Mouse (Mus musculus) urinary bladder, postnatal 14 days (tissue): ENCODE results near the gene Socs2.

Experiments used
- DNase-seq: peaks from one replicate; pipeline ENCODE4 v3.0.0; 2021; ENCODE audit warnings: low spot score

The Socs2 gene

DNA sequence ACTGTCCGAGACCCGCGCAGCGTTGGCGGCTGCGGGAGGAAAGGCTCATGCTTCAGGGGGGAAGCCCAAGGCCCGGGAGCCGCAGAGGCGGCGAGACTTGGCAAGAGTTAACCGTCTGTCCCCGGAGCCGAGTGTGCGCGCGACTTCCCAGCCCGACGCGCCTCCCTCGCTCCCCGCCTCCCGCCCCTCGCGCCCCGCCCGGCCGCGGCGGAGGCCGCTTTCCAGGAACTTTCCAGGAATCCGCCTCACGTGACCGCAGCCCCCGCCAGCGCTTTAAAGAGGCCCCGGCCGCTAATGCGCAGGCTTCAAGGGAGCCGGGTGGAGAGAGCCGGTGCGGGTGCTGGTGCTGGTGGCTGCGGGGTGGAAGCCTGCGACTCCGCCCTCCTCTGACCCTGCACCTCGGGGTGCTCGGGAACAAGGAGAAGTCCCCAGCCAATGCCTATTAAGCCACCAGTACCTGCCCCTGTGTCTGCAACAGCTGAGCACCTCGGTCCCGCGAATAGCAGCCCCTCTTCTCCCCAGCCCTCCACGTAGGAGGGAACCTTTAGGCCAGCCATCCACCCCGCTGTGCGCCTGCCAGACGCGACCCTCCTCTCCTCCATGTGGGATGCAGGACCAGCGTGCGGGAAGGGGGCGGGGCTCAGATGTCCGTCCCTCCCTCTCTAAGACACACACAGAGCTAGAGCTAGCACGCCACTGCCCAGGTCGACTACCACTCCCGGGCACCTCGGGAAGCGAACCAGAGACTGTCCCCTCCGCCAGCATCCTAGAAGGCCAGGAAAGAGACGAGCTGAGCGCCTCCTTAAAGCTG is at the start of gene Socs2:
Gene Socs2 (minus strand): TSS at position 496 of the 811 bp plus-strand sequence.
- DNase-seq = peak; percentile 89

DNA sequence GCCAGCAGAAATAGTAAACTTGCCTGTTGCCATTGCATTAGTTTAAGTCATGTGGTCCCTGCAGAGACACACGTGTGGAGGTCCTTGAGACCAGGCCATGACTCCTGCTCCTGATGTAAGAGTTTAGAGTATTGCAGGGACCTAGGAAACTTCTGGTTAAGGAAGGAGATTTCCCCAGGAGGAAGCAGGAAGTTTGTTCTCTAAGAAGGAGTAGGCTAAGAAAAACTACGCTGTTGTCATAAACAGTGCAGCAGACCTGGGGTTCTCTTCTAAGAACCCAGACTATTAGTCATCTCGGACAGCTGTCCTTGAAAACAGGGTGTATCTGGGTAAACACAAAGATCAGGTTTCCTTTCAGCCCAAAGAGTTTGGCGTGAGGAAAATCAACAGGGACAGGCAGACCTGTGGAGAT is 48.5 kb upstream of the Socs2 start:
- no peak for DNase-seq

DNA sequence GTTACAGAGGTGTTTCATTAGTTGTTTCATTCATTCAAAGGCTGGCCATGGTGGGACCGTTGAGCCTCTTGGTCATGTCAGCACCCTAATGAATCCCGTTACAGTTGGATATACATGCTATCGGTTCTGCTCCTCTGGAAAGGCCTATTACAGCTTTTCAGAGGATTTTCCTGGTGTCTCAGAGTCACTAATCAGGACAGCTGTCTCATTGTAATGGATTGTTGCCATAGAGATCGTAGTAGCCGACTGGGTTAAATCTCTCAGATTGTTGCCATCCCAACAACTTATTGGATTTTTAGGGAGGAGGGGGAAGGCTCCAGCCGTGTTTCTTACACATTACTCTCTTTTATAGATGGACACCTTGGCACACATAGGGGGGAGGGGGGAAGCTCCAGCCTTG is 47.5 kb upstream of the Socs2 start:
- no peak for DNase-seq

DNA sequence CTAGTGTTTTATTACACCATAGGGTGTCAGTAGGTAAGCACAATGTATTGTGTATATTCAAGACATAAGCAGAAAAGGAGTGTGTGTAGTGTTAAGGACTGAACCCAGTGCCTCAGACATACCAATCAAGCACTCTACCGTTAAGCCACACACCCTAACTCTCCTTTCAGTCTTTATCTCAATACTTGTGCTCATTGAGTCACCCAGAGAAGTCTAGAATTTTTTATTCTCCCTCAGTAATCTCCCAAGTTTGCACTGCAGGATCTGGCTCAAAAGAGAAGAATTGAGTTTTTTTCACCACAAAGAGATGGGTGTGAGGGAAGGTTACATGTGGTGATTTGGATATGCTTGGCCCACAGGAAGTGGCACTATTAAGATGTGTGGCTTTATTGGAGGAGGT is 45.3 kb upstream of the Socs2 start:
- DNase-seq = no peak

DNA sequence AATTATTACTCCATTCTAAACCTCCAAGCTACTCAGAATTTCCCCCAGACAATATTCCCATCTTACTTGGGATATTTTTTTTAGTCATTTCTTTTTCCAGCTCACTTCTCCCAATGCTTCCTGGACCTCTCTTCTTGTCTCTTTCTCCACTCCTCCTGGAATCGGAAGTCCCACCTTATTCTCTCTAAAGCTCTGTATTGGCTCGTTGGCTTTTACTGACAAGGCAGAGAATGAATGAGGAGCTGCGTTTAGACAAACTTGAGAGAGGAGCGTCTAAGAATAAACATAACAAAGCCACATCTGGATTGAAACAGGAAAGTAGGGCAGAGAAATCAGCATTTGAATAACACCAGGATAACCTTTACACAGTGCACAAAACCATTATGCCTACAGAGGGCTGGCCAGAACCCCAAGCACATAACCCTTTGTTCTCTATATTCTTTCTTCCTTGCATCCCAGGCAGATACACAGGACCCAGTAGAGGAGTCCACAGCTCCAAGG is 44.1 kb upstream of the Socs2 start:
- DNase-seq = no peak

DNA sequence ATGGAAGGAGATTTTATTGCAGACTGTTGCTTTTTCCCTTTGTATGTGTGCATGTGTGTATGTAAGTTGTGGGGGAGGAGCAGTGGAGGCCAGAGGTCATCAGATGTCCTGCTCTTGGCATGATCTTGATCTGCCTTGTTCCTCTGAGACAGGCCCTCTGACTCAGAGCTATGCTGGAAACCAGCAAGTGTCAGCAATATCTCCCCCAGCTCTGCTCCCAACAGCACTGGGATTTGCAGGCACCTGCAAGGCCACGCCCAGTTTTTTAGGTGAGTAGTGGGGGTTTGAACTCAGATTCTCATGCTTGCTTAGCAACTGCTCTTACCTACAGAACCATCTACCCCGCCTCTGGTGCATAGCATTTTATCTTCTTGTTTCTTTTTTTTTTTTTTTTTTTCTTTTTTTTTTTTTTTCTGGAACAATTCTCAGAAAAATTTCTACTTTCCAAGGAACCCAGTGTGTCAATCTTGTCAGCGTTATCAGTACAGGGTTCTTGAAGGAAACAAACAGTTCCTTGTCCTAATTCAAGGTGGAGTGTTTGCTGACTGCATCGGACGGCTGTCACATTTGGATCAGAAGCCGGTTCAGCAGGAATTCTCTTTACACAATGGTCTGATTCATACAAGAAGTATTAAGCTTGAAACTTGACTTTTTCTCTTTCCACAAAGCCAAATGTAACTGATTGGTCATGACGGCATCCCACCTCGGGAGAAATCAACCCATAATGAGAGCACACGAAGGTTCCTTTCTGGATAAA is 41.2 kb upstream of the Socs2 start:
- DNase-seq = peak; percentile 61

DNA sequence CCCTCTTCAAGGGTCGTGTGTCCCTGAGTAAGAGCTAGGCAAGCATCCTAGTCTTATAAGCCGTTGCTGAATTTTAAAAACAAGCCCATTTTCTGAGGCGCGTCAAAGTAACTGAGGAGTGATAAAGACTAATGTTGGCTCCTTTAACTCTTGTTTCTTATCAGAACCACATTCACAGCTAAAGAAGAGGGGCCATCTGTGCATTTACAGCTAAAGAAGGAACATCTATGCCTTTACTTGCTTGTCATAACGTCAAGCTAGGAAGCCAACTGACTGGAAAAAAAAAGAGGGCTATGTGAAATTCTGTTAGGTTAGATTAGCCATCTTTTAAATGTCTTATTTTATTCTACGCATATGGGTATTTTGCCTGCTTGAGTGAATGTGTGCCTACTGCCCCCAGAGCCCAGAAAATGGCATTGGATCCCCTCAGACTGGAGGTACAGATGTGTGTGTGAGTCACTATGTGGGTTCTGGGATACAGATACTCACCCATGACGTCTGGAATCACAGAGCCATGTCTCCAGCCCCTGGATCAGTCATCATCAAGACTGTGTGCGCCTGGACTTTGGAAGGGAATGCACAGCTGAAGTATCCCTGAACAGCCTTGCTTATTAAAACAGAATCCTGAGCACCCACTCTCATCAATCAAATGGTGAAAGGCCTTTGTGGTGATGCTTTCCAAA is 40.5 kb upstream of the Socs2 start:
- DNase-seq = no peak

DNA sequence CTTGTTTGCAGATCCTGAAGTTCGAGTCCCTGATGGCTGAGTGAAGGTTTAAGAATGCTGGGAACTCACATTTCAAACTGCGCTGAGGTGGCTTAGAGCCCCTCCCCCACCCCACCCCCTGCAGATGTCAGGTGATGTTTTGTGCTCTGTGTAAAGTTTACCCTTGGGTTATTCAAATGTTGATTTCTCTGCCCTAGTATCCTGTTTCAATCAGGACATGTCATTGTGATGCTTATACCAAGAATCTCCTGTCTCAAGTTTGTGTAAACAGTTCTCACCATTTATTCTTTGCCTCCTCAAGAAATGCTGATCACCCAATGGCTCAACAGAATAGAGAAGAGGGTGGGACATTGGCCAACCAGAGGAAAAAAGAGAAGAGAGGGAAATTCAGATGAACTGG is 39.1 kb upstream of the Socs2 start:
- DNase-seq = no peak

DNA sequence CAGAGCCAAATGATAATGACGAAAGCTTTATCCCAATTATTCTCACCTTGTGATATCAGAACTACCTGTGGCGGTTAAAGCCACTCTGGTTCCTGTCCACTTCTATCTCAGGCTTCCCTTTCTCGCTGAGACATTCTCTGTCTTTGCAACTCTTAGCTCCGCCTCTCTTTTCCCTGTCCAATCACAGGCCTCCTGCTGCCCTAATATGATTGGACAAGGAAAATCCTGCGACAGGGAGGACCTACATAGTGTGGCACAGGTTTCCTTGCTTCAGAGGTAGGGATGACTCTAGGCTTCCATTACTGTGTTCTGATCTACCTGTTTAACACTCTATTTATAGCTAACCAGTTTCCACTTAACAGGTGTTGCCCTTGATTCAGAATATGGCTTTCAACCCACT is 36.3 kb upstream of the Socs2 start:
- DNase-seq = no peak

DNA sequence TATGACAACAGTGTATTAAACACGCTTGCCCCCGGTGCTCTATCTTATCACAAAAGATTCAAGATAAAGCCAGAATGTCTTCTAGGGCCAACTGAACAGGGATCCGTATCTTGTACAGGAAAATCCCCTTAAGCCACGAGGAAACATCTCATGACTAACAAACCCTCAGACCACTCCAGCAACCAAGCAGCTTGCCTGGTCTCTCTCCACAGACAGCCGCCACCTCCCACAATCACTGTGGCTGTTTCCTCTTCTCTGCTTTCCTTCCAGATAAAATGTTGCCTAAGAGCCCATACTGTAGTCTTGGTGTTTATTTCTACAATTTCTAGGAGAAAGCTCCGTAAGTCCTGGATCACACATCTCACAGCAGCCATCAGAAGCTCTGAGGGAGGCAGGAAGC is 32.1 kb upstream of the Socs2 start:
- no peak for DNase-seq

DNA sequence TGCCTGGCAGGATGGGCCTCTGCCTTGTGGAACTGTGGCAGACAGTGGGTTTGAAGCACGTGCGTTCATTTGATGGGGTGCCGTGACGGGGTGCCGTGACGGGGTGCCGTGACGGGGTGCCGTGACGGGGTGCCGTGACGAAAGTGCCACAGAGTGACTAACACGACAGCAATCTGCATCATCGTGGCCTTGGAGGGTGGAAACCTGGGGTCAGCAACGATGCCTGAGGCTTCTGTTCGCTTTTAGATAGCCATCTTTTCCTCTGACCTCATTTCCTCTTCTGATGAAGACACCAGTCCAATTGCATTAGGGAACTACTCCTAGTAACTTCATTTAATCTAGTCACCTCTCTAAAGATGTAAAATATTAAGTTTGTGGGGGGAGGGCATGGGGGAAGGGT is 31.0 kb upstream of the Socs2 start:
- DNase-seq = no peak

DNA sequence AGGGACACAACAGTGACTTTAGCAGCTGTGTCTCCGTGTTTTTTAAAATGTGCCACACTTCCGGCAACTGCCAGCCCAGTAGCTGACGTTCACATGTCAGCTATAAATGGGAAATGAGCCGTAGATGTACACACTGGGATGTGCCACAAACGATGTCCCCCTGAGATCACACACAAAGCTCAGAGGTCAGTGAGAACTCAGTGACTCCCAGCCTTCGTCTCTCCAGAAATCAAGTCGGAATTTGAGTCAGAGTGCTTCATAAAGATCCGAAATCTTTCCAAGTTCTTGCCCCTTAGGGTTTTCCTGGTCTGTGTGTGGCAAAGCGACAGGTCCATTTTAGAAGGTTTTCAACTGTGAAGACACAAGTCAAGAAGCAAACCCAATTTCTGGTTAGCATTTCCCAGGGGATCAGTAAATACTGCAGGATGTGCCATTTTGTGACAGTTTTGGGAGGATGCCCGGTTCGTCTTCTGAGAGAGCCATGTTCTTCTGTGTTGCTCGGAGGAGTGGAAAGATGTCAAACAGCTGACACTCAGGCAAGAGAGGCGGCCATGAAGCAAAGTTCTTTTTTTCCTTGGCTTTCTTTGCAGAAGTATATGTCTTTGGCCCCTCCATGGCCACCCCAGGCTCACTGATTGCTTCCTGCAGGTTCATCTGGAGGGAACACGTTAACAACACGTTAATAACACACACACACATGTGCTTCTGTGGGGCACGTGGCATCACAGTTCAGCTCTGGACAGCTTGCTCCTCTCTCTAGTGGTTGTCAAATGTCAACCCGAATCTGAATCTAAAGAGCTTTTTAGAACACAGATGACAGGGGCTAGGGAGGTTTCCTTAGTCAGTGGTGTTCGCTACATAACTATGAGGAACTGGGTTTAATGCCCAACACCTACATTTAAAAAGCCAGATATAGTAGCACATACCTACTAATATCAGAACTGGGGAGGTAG is 28.4 kb upstream of the Socs2 start:
- DNase-seq = no peak

DNA sequence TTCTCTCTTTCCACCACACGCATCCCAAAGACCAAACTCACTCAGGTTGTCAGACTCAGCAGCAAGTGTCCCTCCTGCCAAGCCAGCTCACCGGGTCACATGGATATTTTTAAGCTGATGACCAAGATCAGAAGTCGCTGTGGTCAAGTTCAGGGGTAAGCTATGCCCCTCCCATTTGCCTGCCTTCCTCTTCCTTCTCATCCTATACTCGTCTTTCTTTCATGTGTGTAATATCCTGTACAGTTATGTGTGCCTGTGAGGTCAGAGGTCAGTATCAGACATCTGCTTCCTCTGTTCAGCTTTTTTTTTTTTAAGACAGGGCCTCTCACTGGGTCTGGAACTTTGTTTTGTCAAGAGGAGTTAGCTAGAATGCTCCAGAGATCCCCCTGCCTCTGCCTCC is 25.4 kb upstream of the Socs2 start:
- DNase-seq = no peak

DNA sequence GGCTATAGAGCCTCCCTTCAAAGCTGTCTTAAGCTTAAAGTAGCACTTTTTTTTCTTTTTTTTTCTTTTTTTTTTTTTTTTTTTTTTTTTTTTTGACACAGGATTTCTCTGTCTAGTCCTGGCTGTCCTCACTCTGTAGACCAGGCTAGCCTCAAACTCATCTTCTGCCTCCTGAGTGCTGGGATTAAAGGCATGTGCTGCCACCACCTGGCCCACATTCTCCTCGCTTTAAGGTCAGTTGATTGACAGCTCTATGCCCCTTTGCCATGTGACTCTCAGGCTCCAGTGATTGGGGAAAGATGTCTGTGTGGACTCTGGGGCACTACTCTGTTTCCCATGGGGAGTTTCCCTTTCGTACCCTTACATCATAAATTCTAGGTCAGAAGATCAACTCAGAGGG is 23.6 kb upstream of the Socs2 start:
- DNase-seq = no peak

DNA sequence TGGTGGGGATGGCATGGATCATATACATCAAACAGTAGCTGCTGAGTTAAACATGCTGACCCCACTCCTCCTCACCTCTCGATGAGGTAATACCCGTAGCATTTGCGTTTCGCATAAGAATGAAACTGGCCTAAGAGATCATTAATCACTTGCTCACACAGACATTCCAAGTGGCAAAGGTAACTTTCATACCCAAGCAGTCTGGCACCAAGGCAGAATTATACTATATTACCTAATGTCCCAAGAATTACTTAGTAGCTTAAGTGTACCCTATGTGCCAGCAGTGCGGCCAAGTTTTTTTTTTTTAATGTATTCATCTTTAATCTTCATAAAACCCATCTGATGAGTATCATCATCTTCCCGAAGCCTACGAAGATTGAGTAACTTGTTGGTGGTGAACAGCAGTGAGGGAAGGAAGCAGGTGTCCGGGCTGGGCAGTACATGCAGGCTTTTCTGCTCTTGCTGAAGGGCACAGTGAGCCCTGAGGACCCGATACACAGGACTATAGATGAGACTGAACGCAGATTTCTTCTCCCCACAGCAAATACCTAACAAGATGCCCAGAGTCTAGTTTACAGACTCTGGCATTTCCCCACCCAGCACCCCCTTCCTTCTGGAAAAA is 22.8 kb upstream of the Socs2 start:
- no peak for DNase-seq

DNA sequence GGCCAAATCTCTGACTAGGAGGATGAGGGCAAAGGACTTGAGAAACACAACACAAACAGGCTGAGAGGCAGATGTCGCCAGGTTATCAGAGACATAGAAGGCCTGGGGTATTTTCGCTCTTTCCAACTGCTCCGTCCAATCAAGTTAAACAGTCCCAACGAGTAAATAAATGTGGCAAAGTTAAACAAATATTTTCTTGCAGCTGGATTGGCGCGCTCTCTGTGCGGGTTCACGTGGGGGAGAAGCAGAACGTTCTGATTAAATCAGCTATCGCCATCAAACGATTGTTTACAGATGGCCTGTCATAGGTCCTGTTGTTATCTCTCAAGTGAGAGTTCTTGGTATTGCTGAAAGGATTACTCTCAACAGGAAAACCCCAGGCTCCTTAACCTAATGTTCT is 22.0 kb upstream of the Socs2 start:
- DNase-seq = no peak

DNA sequence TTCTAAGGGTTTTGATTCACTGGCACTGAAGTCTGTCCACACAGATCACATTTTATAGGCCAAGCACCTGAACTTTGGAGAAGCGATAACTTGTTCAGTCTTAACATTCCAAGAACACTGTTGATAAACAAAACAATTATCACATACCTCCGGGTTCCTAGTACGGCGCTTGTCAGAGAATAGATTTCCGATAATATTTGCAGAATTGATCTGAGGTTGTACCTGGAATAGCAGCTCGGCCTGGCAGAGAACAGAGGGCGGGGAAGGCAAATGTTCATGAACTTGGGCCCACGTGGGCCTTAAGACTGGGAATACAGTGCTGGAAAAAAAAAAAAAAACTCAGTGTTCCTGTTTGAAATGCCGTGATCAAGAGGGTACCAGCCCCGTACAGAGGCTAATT is 13.3 kb upstream of the Socs2 start:
- no peak for DNase-seq

DNA sequence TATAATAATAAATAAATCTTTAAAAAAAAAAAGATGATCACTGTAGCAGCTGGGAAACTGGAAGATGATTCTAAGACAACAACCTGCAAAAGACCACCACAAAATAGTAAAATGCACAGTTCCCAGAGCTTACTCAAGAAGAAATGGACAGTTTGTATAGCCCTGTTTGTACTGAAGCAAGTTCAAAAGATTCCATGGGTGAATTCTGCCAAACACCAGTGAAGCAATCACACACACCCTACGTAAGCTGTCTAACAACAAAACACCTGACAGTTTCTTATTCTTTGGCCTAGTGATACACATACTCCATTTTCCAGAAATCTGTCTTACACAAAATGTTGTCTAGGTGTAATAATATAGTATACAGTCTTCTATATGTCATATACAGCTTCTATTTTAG is 12.1 kb upstream of the Socs2 start:
- DNase-seq = no peak

DNA sequence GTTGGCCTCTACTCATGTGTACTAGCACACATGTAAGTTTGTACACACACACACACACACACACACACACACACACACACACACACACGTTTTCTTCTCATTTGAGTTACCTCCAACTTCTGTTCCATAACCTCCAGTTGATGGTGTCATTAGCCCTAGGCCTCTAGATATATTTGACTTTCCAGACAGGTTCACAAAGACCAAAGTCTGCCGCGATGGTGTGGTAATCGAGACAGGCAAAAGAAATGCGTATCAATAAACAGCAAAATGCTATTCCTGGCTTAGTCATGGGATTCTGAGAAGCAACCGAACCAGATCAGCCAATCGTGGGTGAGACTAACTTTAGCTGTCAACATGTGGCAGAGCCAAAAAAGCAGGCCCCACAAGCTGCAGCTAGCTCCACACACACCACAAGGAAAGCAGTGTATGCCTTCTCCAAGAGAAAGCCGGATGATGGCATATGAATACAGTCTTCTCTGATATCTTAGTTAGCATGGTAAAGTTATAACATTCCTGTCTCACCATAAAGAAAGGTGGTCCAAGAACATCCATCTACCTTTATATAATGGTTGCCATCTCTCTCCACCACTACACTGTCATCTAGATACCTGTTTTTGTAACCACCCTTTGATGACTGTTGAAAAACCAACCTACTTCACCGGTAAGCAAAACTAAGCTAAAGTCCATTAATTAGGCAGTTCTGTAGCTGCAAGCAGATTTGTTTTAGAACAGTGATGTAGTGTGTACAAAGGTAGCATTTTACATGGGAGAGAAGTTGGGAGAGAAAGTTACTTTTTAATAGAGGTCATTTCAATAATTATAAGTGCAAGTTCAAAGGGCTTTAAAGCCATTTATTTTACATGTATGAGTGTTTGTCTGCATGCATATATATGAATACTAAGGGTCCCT is 9.5 kb upstream of the Socs2 start:
- DNase-seq = no peak

DNA sequence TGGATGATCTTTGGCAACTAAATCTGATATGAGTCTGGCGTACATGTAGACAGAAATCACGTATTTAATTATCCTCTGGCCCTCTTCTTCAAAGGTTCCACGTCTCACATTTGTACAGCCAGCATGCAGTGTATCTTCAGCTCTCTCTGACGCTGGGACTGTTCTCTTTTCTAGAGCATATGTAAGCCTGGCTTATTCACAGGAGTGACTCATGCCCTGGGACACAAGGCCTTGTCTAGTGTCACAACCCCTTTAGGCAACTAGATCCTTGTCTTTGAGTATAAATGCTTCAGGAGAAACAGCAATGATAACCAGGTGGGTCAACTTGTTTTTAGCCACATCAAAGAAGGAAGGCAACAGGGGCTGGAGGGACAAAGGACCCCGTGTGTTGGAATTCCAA is 5.7 kb upstream of the Socs2 start:
- no peak for DNase-seq
